Mouse (Mus musculus) intestine, postnatal 0 days (tissue): Measurements from ENCODE around the gene Pgc. TPM values are rescaled to one million over a fixed set of nuclear protein-coding genes. Genes with fewer than 3 reads are reported as not detected.
A peak's percentile ranks its signal among the peaks of the same experiment; 100 is the strongest.

Experiments used
- ATAC-seq: fragments of 200-750 bp; cut with Nextera tagmentation; 2 replicates; pipeline ENCODE4 v1.8.0; 2017; ENCODE audit warnings: mild to moderate bottlenecking, moderate TSS enrichment, moderate library complexity
- H3K27ac ChIP-seq: fragments of 300-500 bp; sonication (generic); 2 replicates; pipeline ENCODE4 v1.5.1; 2014; ENCODE audit warnings: mild to moderate bottlenecking, low read depth, low read length, moderate library complexity
- H3K27me3 ChIP-seq: fragments of 300-500 bp; sonication (generic); replicated peaks from 2 replicates; pipeline ENCODE4 v1.6.1; 2014; ENCODE audit warnings: low read length, mixed read lengths; ENCODE audit not compliant: control insufficient read depth, insufficient read depth
- H3K36me3 ChIP-seq: fragments of 300-500 bp; sonication (generic); 2 replicates; pipeline ENCODE4 v1.6.1; 2014; ENCODE audit warnings: mild to moderate bottlenecking, moderate library complexity; ENCODE audit not compliant: control insufficient read depth, insufficient read depth
- H3K4me1 ChIP-seq: fragments of 300-500 bp; sonication (generic); replicated peaks from 2 replicates; pipeline ENCODE4 v1.6.1; 2014; ENCODE audit warnings: antibody characterized with exemption, low read length, mixed read lengths; ENCODE audit not compliant: control insufficient read depth, insufficient read depth
- H3K4me2 ChIP-seq: fragments of 300-500 bp; sonication (generic); replicated peaks from 2 replicates; pipeline ENCODE4 v1.6.1; 2014; ENCODE audit warnings: low read depth, mild to moderate bottlenecking, moderate library complexity
- H3K4me3 ChIP-seq: fragments of 300-500 bp; sonication (generic); 2 replicates; pipeline ENCODE4 v1.5.1; 2014; ENCODE audit warnings: low read depth, low read length
- H3K9ac ChIP-seq: fragments of 300-500 bp; sonication (generic); 2 replicates; pipeline ENCODE4 v1.6.1; 2014; ENCODE audit warnings: mild to moderate bottlenecking, low read depth, low read length
- H3K9me3 ChIP-seq: fragments of 300-500 bp; sonication (generic); 2 replicates; pipeline ENCODE4 v1.6.1; 2016; ENCODE audit warnings: mixed run types; ENCODE audit not compliant: control insufficient read depth
- CTCF ChIP-seq: sonication (generic); IDR thresholded peaks from 2 replicates; pipeline ENCODE4 v1.5.1; 2016; ENCODE audit warnings: low read depth, mild to moderate bottlenecking, control low read depth, antibody characterized with exemption, moderate library complexity
- WGBS: fragments of 180-500 bp; shearing (Covaris S2); extraction: QIAGEN DNeasy Blood & Tissue Kit; methylation state at CpG from one replicate; pipeline ENCODE4 v1.1.7; 2014; 5-methylcytosine and 5-hydroxymethylcytosine counted together
- polyA plus RNA-seq: library from polyadenylated mRNA; unstranded; fragments of >200 nt; fragmentation: Nextera tagmentation; extraction: Ambion mirVana; gene quantifications from 2 replicates; pipeline ENCODE4 v1.2.1, GENCODE M21; 2015

Gene Pgc
- polyA plus RNA-seq, 1 experiment from 2014 or later = 7.4 TPM

DNA sequence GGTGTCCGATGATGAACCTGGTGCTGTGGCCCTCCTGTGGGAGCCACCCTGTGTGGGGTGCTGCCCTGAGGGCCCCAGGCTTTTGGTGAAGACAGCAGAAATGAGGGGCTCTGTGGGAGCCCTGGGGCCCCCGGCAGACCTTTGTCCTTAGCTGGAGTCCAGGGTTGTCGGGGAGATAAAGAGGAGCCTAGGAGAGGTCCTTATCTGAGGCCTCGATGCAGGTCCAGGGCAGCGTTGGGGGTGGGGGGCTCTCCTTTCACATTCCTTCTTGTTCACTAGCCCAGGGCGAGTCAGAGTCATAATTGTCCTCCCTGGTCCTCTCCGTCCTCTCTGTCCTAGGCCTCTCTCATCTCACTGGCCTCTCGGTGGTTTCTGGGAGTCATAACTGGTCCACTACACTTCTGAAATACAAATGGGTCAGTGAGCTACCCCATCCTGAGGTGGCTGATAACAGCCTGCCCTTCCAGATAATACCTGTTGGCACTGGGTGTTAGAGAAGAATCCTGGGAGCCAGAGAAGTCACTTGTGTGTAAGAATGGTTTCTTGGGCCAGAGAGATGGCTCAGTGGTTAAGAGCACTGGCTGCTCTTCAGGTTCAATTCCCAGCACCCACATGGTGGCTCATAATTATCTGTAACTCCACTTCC is 26.6 kb downstream of the Pgc start:
- Histone ChIP-seq H3K9me3 (no peaks in the 10 kb centered on the region), H3K27me3 (no peaks in the 10 kb centered on the region), H3K27ac (peak overlapping the region; percentile 82), H3K9ac (no peak overlapping the region), H3K4me2 (peak overlapping the region; percentile 43; the same call in 1 of the 2 replicates), H3K4me1 (peaks cover 12% of the 10 kb centered on the region; the same call in 1 of the 2 replicates), H3K36me3 (no peaks in the 10 kb centered on the region), H3K4me3 (no peak overlapping the region)
- peak; percentile 74 for ATAC-seq
- TF ChIP-seq CTCF = no peak
- WGBS = 37% methylated on average over 8 of the region's 8 CpGs

DNA sequence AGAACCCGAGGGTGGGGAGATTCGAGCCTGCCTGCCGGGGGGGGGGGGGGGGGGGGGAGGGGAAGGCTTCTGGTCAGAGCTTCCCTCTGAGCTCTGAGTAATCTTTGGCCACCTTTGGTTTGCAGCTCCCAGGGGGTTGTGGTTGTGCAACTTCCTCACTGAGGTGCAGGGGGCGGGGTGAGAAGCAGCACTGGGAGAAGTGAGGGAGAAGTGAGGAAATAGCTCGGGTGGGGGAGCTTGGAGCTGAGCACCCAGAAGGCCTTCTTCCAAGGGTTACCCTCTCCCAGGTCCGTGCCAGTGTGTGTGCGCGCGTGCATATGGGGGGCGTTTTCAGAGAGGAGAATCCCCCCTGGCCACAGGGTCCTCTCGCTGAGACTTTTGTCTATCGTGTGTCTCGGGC is 27.6 kb downstream of the Pgc start:
- H3K36me3 ChIP-seq = no peaks in the 10 kb centered on the region
- H3K4me2 ChIP-seq = peak overlapping the region; percentile 48
- no peak for TF ChIP-seq CTCF
- peak overlapping the region; percentile 82 for H3K27ac ChIP-seq
- H3K27me3 ChIP-seq = no peaks in the 10 kb centered on the region
- H3K4me3 ChIP-seq = no peak overlapping the region
- 62% methylated on average over 11 of the region's 13 CpGs for WGBS
- no peaks in the 10 kb centered on the region for H3K9me3 ChIP-seq
- peak; percentile 63 for ATAC-seq
- H3K4me1 ChIP-seq = 0 out of 2 replicates have a peak, but pooled peaks cover 9% of the 10 kb centered on the region
- no peak overlapping the region for H3K9ac ChIP-seq

GRCm38 (mm10) chr17:47756366-47756765 is 29.7 kb downstream of the Pgc start:
- no peak overlapping the region for H3K27ac ChIP-seq
- ATAC-seq = no peak
- no peak overlapping the region for H3K4me3 ChIP-seq
- no peak overlapping the region for H3K4me2 ChIP-seq
- peaks cover 9% of the 10 kb centered on the region; the same call in 1 of the 2 replicates for H3K4me1 ChIP-seq
- 0 out of 2 replicates have a peak, but pooled peaks cover 4% of the 10 kb centered on the region for H3K36me3 ChIP-seq
- TF ChIP-seq CTCF = no peak
- 34% methylated on average over 6 of the region's 6 CpGs for WGBS
- no peaks in the 10 kb centered on the region for H3K27me3 ChIP-seq
- H3K9ac ChIP-seq = no peak overlapping the region
- H3K9me3 ChIP-seq = no peaks in the 10 kb centered on the region

GRCm38 (mm10) chr17:47757056-47757610 is 30.5 kb downstream of the Pgc start:
- Histone ChIP-seq H3K9me3 (no peaks in the 10 kb centered on the region), H3K27me3 (no peaks in the 10 kb centered on the region), H3K4me3 (no peak overlapping the region), H3K4me2 (no peak overlapping the region), H3K9ac (no peak overlapping the region), H3K27ac (no peak overlapping the region), H3K4me1 (peaks cover 9% of the 10 kb centered on the region; the same call in 1 of the 2 replicates), H3K36me3 (0 out of 2 replicates have a peak, but pooled peaks cover 4% of the 10 kb centered on the region)
- WGBS = 85% methylated on average over 7 of the region's 7 CpGs
- no peak for TF ChIP-seq CTCF
- ATAC-seq = no peak

GRCm38 (mm10) chr17:47759702-47760410 is 33.2 kb downstream of the Pgc start:
- WGBS = 57% methylated on average over 15 of the region's 15 CpGs
- H3K27ac ChIP-seq = peak overlapping the region; percentile 5; the same call in 1 of the 2 replicates
- peak; percentile 17 for ATAC-seq

GRCm38 (mm10) chr17:47762028-47762427 is 35.4 kb downstream of the Pgc start:
- no peak overlapping the region for H3K4me3 ChIP-seq
- no peak overlapping the region for H3K9ac ChIP-seq
- no peak overlapping the region for H3K4me2 ChIP-seq
- 62% methylated on average over 7 of the region's 7 CpGs for WGBS
- H3K9me3 ChIP-seq = no peaks in the 10 kb centered on the region
- H3K4me1 ChIP-seq = peaks cover 8% of the 10 kb centered on the region; the same call in 1 of the 2 replicates
- H3K27me3 ChIP-seq = no peaks in the 10 kb centered on the region
- ATAC-seq = peak; percentile 21; the same call in 1 of the 2 replicates
- H3K36me3 ChIP-seq = 0 out of 2 replicates have a peak, but pooled peaks cover 4% of the 10 kb centered on the region
- H3K27ac ChIP-seq = peak overlapping the region; percentile 70; the same call in 1 of the 2 replicates
- TF ChIP-seq CTCF = no peak

More at GRCm38 (mm10) chr17:47759702-47760410, 33.2 kb downstream of the Pgc start:
- Histone ChIP-seq H3K4me2 (no peak overlapping the region), H3K4me3 (no peak overlapping the region), H3K36me3 (0 out of 2 replicates have a peak, but pooled peaks cover 4% of the 10 kb centered on the region), H3K4me1 (peaks cover 8% of the 10 kb centered on the region; the same call in 1 of the 2 replicates), H3K9me3 (no peaks in the 10 kb centered on the region), H3K9ac (no peak overlapping the region), H3K27me3 (no peaks in the 10 kb centered on the region)
- TF ChIP-seq CTCF = peak; percentile 62
